Mouse (Mus musculus): ENCODE results near the gene P2rx3.

P2rx3 gene

DNA sequence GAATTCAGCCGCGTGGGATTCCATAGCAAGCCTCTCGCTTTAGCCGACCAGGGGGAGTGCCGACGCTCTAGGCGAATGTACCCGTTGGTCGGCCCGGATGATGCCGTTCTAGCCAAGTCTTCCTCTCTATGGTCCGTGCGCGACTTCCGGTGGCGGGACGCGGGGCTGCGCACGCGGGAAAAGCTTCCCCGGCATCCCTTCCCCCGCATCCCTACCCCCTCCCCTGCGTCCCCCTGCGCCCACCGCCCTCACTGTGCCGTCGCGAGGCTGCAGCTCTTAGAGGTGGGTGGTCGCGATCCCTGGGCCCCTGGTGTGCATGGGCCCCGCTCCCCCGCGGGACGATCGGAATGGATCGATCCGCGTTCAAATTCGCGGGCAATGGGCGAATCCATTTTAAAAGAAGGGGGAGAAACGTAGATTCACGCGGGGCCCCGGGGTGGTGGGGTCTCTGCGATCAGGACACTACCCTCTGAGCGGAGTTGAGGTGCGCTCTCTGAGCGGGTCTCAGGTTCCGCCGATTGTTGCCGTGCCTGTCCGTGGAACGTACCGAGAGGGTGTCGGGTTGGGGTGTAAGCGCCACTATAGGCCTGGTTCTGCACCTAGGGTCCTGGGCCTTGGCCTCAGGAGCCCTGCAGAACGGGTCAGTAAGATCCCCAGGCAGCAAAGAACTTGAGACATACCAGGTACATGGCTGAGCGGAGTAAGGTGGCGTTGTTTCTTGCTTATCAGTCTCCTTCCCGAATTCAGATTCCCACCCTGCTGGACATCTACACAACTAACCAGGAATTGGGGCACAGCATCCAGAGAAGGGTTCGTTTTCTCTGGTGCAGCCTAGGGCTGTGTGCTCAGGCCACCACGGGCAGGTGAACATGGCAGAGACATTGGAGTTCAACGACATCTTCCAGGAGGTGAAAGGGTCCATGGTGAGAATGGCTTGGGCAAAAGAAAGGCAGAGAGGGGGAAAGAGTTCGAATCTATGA is at the start of gene P2rx3, which contains the start of gene Ssrp1:
TSS of gene P2rx3 (minus strand) at position 416 of the 980 bp plus-strand sequence.
TSS of gene Ssrp1 (plus strand) at position 188 of the 980 bp plus-strand sequence.
- POLR2A ChIA-PET = interaction anchor here (0.5 to 7.5 kb wide), 36 partner anchors 9 to 1254 kb away, joined by 3 to 121 read pairs (median 4); partner anchors contain the start of genes Tnks1bp1 (in 4 of the 4), Slc43a1 (in 2 of the 4), Slc43a3 (in 2 of the 4) and Smtnl1 (in 1 of the 4)
- CTCF ChIA-PET = interaction anchor here in 2 of 4 experiments (0.5 to 0.6 kb wide), 2 partner anchors 12 to 35 kb away, joined by 3 to 5 read pairs; no protein-coding TSS in a partner anchor

DNA sequence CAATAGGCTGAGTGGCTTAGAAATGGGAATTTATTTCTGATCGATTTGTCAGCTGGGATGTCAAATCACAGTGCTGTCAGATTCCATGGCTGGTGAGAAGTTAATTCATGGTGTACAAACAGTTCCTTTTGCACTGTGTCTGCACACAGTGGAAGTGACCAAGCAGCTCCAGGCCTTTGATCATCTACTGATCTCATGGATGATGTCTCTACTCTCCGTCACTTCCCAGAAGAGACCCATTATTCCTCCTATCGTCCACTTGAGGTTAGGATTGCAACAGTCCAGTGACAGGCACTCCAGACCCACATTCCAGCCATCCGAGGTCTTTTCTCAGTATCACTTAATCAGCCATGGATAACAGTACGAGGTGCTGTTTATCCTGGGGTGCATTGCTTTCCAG is 36.5 kb upstream of the P2rx3 start:
- CTCF ChIA-PET = no interaction called here
- POLR2A ChIA-PET = interaction anchor here in 1 of 4 experiments (1.2 kb wide), 1 partner anchor 26 kb away, joined by 3 read pairs; the partner anchor contains the start of gene Tnks1bp1

DNA sequence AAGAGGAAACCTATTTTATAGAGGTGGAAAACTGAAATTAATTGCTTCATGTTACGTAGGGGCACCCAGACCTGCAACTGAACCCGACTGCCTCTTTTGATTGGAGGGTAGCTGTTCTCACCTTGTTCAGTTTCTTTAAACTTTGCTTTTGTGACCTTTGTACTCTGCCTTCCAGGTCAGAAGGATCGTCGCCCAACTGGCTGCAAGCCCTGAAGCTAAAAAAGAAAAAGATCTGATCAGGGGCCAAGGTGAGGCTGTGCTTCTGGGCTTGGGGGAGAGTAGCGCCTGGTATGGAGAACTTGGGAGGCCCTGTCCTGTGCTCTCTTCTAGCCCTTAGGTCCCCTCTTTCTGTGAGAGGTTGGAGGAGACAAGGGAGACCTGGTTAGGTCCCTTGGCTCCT is 34.7 kb upstream of the P2rx3 start:
- POLR2A ChIA-PET = interaction anchor here in 2 of 4 experiments (0.6 to 1.5 kb wide), 3 partner anchors 12 to 182 kb away, joined by 3 to 5 read pairs (median 4); no protein-coding TSS in a partner anchor

DNA sequence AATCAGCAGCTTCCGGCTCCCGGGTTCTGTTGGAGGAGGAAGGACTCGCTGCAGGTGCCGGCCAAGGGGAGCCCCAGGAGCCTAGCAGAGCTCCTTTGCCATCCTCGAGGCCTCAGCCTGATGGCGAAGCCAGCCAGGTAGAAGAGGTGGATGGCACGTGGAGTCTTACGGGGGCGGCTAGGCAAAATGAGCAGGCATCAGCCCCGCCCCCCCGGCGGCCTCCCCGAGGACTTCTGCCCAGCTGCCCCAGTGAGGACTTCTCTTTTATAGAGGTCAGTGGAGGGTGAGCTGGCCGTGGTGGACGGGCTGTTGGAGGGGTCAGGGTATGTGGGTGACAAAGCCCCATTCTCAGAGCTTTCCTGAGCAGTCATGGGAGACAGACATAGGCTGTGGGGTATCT is 32.8 kb upstream of the P2rx3 start:
- CTCF ChIA-PET = interaction anchor here in 1 of 4 experiments (1.6 kb wide), 1 partner anchor 47 kb away, joined by 4 read pairs; no protein-coding TSS in a partner anchor
- POLR2A ChIA-PET = interaction anchor here in 3 of 4 experiments (0.9 to 3.0 kb wide), 11 partner anchors 10 to 219 kb away, joined by 3 to 14 read pairs (median 4); partner anchors contain the start of genes Tnks1bp1 (in 3 of the 3), P2rx3 (in 1 of the 3) and Ssrp1 (in 1 of the 3)

More for the DNA sequence above, 34.7 kb upstream of the P2rx3 start:
- CTCF ChIA-PET = no interaction called here

DNA sequence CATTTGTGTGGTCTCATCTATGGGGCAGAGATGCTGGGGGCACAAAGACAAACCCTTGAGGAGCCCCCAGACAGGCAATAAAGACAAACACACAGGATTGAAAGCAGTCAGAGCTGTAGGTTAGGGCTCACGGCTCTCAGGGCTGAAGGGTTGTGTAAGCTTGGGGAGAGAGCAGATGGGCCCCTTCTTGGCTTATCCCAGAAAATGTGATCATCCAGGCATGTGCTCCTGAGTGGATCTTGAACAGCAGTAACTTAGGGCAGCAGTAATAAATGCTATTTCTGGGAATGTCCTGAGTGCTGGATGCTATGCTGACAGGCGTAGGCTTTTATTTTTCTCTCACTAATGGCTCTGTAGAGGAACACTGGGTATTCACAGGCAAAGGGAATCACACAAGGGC is 31.4 kb upstream of the P2rx3 start:
- CTCF ChIA-PET = interaction anchor here in 1 of 4 experiments (1.1 kb wide), 1 partner anchor 9 kb away, joined by 5 read pairs; no protein-coding TSS in a partner anchor

DNA sequence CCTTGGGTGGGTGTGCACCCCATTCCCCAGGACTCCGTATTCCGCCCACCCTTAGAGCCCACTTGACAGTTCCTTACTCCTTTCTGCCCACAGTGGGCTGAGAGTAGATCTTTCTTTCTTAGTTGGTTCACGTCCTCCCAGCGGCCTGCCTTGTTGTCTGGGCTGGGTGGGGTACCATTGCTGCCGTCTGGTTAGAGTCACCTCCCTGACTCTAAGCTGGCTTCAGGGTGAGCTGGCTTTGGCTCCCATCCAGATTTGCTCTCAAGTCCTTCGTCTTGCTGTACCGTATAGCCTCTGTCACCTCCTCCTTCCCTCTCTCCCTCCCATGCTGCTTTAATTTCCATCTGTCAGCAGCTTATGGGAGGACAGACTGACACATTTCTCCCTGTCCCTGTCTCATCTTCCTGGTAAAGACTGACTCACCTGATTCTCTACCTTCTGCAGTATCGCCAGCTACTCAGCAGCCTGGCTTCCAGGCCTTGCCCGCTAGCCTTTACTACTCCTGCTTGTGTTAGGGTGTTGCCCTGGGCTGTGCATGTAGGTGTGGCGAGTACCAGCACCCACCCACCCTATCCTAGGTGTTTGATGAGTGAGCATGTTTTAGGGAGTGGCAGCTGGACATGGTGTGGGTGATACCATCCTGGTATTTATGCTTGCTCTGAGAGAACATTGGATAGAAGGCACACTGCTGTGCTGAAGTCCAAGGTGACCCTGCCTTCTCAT is 30.8 kb upstream of the P2rx3 start:
- CTCF ChIA-PET = no interaction called here
- POLR2A ChIA-PET = interaction anchor here in 2 of 4 experiments (0.5 to 3.0 kb wide), 4 partner anchors 8 to 54 kb away, joined by 3 to 14 read pairs (median 8); partner anchors contain the start of gene Tnks1bp1 (in 1 of the 2)

More for the DNA sequence above, 31.4 kb upstream of the P2rx3 start:
- POLR2A ChIA-PET = interaction anchor here in 3 of 4 experiments (0.5 to 3.0 kb wide), 10 partner anchors 8 to 54 kb away, joined by 3 to 14 read pairs (median 4); partner anchors contain the start of genes Tnks1bp1 (in 2 of the 3), P2rx3 (in 1 of the 3) and Ssrp1 (in 1 of the 3)

DNA sequence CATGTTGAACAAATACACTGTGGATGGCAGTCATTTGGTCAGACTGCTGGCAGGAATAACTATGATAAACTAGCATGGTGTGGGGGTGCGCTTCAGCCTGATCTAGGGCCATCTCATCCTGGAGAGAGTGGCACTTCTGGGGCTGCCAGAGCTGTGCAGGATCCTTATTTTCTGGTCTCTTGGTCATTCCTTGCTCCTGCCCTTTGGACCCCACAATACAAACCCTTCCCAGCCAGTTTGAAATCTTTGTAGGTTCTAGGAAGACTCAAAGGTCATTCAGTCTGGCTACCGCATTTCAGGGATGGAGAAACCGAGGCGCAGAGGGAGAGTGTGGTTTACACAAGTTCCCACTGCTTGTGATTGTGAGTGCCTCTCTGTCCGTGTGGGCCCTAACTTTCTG is 29.7 kb upstream of the P2rx3 start:
- POLR2A ChIA-PET = interaction anchor here in 1 of 4 experiments (9.2 kb wide), 1 partner anchor 18 kb away, joined by 128 read pairs; the partner anchor contains the start of gene Tnks1bp1
- CTCF ChIA-PET = no interaction called here

DNA sequence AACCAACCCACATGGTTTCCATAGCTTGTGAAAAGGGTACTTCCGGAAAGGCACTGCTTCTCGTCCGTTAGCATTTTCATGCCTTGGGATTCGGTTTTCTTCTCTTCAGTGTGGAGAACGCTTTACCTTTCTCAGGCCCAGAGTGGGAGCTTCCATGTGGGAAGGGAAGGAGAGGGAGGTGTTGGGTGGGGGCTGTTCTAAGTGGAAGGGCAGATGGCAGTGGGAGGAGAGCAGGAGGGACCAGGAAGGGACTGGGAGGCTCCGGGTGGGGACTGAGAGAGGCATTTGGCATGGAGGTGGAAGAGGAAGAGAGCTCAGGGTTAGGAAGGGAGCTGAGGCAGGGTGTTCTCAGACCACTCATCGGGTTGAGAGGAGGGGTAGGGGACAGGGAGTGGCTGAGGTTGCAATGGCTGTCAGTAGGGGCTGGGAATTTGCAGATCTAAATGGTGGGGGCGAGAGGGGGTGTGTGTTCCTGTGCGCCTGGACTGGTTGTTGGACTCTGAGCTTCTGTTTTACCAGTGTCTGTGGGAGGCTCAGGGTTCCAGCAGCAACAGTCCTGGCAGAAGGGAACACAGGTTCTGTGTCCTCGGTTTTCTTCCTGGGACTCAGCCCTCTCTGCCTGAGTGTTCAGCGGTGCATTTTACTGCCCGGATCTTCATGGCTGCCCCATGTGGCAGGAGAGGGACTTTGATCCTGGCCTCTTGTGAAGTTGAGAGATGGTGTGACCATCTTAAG is 28.0 kb upstream of the P2rx3 start:
- ChIA-PET POLR2A (interaction anchor here in 3 of 4 experiments (1.0 to 9.2 kb wide), 8 partner anchors 11 to 238 kb away, joined by 3 to 128 read pairs (median 6); partner anchors contain the start of genes Tnks1bp1 (in 3 of the 3), Ssrp1 (in 1 of the 3) and Timm10 (in 1 of the 3)), CTCF (interaction anchor here in 2 of 4 experiments (0.7 to 1.9 kb wide), 2 partner anchors 17 to 42 kb away, joined by 3 to 4 read pairs; partner anchors contain the start of gene Tnks1bp1 (in 1 of the 2))

DNA sequence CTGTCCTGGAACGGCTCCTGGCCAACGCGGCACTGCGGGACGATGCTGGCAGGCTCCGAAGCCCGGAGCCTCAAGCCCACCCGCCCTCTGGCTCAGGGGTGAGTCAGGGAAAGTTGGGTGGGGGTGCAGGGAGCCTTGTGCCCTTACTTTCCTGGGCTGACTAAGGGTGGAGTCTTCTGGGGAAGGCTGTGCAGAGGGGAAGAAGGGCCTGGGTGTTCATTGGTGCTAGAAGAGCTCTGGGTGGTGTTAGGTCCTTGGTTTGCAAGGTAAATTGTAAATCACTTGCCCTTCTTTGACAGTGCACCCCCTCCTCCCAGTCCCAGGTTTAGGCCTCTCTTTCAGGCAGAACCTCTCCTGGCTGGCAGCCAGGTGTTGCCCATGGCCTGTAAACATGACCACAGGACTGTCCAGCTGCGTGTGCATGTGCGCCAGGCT is 23.9 kb upstream of the P2rx3 start:
- POLR2A ChIA-PET = interaction anchor here (0.6 to 9.2 kb wide), 10 partner anchors 8 to 479 kb away, joined by 3 to 128 read pairs (median 6); partner anchors contain the start of gene Tnks1bp1 (in 4 of the 4)

DNA sequence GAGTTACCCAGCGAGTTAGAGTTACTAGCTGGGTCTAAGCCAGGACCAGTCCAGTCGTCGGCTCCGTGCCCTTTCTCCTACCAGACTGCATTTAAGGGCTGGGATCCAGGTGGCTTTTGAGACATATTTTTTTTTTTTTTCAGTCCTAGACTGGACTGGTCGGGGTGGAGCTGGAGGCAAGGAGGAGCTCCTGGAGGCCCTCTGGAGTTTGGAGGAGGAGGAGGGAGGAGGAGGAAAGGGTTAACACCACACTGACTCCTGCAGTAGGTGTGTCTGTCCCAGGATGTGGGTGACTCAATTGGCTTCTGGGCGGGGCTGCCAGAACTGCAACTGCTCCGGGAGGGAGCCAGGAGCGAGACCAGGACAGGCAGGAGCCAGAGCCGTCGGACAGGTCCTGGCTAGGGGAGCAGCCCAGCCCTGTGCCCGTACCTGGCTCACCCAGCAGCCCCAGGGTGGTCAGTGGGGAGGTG is 23.4 kb upstream of the P2rx3 start:
- POLR2A ChIA-PET = interaction anchor here (0.7 to 9.2 kb wide), 14 partner anchors 8 to 586 kb away, joined by 3 to 128 read pairs (median 6); partner anchors contain the start of genes Tnks1bp1 (in 4 of the 4), P2rx3 (in 1 of the 4) and Ssrp1 (in 1 of the 4)

More for the DNA sequence above, 23.9 kb upstream of the P2rx3 start:
- CTCF ChIA-PET = interaction anchor here in 1 of 4 experiments (1.2 kb wide), 1 partner anchor 13 kb away, joined by 3 read pairs; the partner anchor contains the start of gene Tnks1bp1

DNA sequence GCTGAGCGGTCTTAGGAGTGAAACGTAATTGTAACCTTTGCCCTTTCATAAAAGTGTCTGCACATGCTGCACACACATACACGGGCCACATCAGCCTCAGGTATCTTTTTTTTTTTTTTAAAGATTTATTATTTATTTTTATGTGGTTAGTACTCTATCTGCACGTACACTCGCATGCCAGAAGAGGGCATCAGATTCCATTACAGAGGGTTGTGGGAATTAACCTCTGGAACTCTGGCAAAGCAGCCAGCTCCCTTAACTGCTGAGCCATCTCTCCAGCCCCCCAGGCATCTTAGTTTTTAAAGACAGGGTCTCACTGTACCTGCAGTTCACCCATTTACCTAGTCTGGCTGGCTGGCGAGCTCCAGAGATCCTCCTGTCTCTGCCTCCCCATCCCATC is 22.4 kb upstream of the P2rx3 start:
- ChIA-PET POLR2A (interaction anchor here (0.7 to 9.2 kb wide), 17 partner anchors 9 to 585 kb away, joined by 3 to 128 read pairs (median 5); partner anchors contain the start of genes Tnks1bp1 (in 4 of the 4), P2rx3 (in 2 of the 4) and Ssrp1 (in 2 of the 4)), CTCF (interaction anchor here (0.6 to 1.9 kb wide), 17 partner anchors 9 to 507 kb away, joined by 3 to 10 read pairs (median 5); partner anchors contain the start of gene Tnks1bp1 (in 2 of the 4))

More for the DNA sequence above, 23.4 kb upstream of the P2rx3 start:
- CTCF ChIA-PET = interaction anchor here in 2 of 4 experiments (0.6 to 1.2 kb wide), 5 partner anchors 10 to 283 kb away, joined by 3 to 7 read pairs (median 4); partner anchors contain the start of gene Tnks1bp1 (in 2 of the 2)

DNA sequence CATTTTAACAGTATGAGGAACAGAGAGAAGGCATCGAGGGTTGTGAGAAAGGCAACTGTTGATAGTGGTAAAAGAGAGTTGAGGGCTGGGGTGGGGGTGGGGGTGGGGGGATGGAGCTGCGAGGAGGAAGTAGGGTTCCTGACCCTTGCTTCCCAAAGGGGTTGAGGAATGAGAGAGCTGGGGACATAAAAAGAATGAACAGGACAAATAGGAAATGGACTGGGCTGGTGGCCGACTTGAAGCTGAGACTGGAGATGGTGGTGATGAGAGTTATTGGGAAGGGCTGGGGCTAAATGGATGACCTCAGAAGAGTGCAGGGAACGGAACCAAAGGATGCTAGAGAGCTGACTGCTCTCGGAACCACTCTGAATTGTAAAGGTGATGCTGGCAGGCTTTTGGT is 19.4 kb upstream of the P2rx3 start:
- CTCF ChIA-PET = no interaction called here
- POLR2A ChIA-PET = interaction anchor here in 3 of 4 experiments (0.7 to 1.7 kb wide), 5 partner anchors 9 to 25 kb away, joined by 3 to 10 read pairs (median 3); partner anchors contain the start of gene Tnks1bp1 (in 3 of the 3)

DNA sequence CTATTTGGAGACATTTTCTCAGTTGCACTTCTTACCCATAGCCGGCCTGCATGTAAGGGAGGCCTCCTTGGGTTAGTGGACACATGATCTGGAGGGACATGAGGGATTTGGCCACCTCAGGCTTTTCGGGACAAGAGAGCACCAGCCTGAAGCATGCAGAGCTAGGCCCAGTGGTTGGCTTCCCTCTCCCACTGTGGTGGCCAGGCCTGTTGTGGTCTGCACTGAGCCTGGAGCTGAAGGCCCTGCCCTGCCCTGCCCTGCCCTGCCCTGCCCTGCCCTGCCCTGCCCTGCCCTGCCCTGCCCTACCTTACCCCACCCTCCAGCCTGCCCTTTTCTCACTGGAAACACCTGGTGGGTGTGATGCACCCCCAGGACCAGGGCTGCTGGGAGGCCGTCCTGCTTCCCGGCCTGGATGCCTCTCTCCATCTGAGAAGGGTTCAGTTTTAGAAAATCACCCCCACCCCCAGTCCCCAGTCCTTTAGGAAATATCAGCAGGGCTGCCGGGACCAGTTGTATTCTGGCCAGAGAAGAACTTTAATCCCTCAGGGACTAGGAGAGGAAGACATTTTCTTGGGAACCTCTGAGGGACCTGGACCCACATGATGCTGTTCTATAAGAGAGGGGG is 16.0 kb upstream of the P2rx3 start:
- ChIA-PET POLR2A (interaction anchor here in 1 of 4 experiments (1.0 to 7.4 kb wide), 3 partner anchors 9 to 16 kb away, joined by 3 to 128 read pairs (median 3); no protein-coding TSS in a partner anchor), CTCF (no interaction called here)

DNA sequence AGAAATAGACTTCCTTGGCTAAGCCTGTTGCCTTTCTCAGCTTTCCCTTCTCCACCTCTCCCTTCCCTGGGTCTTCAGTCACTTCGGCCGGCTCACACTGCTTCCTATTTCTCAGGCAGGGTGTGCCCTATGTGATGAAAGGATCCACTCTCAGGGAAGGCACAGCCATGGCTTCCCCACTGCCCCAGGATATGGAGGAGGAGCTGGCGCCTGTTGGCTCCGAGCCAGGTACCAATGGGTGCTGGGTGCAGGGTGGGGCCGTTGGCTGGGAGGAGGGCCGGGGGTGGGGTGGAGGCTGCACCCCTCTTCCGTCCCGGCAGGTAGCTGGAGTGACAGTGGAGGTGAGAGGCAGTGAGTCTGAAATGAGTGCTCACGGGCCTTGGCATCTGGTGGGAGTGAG is 13.5 kb upstream of the P2rx3 start:
- CTCF ChIA-PET = interaction anchor here in 3 of 4 experiments (0.5 to 1.6 kb wide), 3 partner anchors 9 kb away, joined by 3 to 7 read pairs (median 5); no protein-coding TSS in a partner anchor
- POLR2A ChIA-PET = interaction anchor here in 3 of 4 experiments (0.7 to 7.4 kb wide), 14 partner anchors 9 to 1386 kb away, joined by 3 to 128 read pairs (median 6); partner anchors contain the start of genes P2rx3 (in 3 of the 3) and Ssrp1 (in 3 of the 3)

DNA sequence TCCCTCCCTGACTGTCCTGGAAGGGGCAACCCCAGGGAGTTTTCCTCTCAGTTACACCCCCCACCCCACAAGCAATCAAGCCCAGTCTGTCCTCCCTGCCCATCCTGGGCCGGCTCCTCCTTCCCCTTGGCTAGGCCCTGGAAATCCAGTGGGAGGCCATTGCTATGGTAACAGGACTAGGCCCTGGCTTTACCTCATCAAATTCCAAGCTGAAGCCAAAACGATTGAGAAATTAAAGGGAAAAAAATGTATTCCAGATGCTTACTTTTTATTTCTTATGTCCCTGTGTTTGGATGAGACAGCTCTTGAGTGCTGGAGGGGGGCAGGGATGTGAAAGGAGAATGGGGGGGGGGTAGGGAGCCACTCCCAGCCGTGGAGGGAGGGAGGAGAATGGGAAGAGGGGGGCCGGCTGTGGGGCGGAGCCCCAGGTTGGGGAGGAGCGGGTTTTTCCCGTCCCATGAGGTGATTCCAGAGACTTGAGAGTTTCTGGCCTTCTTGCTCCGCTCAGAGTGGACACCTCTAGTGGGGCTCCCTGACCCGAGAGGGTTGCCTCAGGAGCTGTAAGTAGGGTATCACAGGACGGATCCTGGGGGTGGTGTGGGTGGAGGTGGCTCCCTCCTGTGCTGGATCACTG is 12.9 kb upstream of the P2rx3 start:
- POLR2A ChIA-PET = interaction anchor here in 3 of 4 experiments (0.7 to 7.4 kb wide), 13 partner anchors 8 to 1386 kb away, joined by 3 to 128 read pairs (median 5); partner anchors contain the start of genes P2rx3 (in 3 of the 3) and Ssrp1 (in 3 of the 3)
- CTCF ChIA-PET = interaction anchor here in 2 of 4 experiments (0.5 to 1.6 kb wide), 2 partner anchors 9 kb away, joined by 3 to 7 read pairs; no protein-coding TSS in a partner anchor
